Mouse (Mus musculus): ENCODE data around the gene Gm31571. TPM values are rescaled to one million over a fixed set of nuclear protein-coding genes. Genes with fewer than 3 reads are reported as not detected.
"Not testable (repeated sequence)": the region's sequence is repeated elsewhere in the genome, so short reads cannot be mapped to it uniquely, and the experiment has no call there.

Gene Gm31571
- not detected in 2 replicates for polyA plus RNA-seq (2012; rRNA removed)

GRCm38 (mm10) chrY:22051253-22051652 lies at the start of gene Gm31571:
Gene Gm31571 (minus strand): TSS chrY:22051353.
- not testable (repeated sequence) for H3K4me1 ChIP-seq (replicated peaks; ENCODE audit: control insufficient read depth, insufficient read depth, low read length); H3K27ac ChIP-seq (ENCODE audit: control insufficient read depth, insufficient read depth, low read length); H3K27me3 ChIP-seq (ENCODE audit: control insufficient read depth, insufficient read depth, low read length); DNase-seq; H3K4me3 ChIP-seq (ENCODE audit: control insufficient read depth, insufficient read depth, low read length); H3K36me3 ChIP-seq (ENCODE audit: control insufficient read depth, insufficient read depth, low read length)
- WGBS, result no CpG with 5 or more reads among the region's 6 CpGs
